Comparison of ENCODE assay signal across 28 mouse cellular contexts in the genomic region with DNA sequence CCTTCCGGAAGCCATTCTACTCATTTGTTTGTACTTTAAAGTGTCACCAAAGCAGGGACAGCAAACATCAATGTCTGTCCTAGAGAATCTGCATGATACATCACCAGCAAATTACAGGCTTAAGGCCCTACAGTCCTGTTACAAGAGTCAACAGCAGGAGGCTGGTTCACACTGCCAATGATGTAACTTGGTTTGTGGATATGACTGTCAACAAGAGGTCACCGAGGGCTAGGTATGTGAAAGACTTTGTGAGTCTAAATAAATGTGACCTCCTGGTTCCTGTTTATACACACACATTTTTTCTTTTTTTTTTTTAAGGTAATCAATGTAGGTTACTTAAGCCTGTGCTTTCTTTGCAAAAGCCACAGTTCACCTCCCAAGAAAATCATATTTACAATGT.
"Had no signal": no experiment of that assay in that cellular context is flagged by ENCODE, and none has a peak within 500 bp of the region (broad histone marks: within the 10 kb centered on the region; RNA-seq: fewer than 3 reads in every experiment).

No protein-coding gene starts in this region.

- H3K27me3 ChIP-seq: embryonic facial prominence, embryonic 12.5 days; embryonic facial prominence, embryonic 13.5 days; embryonic facial prominence, embryonic 15.5 days; forebrain, embryonic 12.5 days; forebrain, embryonic 13.5 days; forebrain, embryonic 15.5 days had no signal

- DNase-seq: cerebellum, adult 2 months; cerebellum, adult 8-10 months; cerebellum, adult 9-10 months; cerebellum, adult 9-11 months; cerebellum, postnatal 10 days; cerebellum, postnatal 14 days; cerebellum, postnatal 25 days; cerebellum, postnatal 36 days; embryo, embryonic 11 days; forebrain, postnatal 0 days; gastrocnemius, adult 2 months; gastrocnemius, postnatal 10 days; gastrocnemius, postnatal 14 days; gastrocnemius, postnatal 25 days; gastrocnemius, postnatal 36 days; heart, adult 11 months; heart, adult 18-20 months had no signal

- H3K36me3 ChIP-seq: forebrain, embryonic 15.5 days had no signal

- H3K4me2 ChIP-seq: embryonic facial prominence, embryonic 12.5 days; embryonic facial prominence, embryonic 13.5 days; embryonic facial prominence, embryonic 15.5 days; forebrain, embryonic 12.5 days; forebrain, embryonic 13.5 days; forebrain, embryonic 15.5 days had no signal

- ATAC-seq: forebrain, embryonic 13.5 days; forebrain, embryonic 14.5 days; forebrain, embryonic 15.5 days; forebrain, embryonic 16.5 days; forebrain, postnatal 0 days had no signal

- H3K9me3 ChIP-seq: embryonic facial prominence, embryonic 10.5 days; embryonic facial prominence, embryonic 12.5 days; embryonic facial prominence, embryonic 13.5 days; embryonic facial prominence, embryonic 15.5 days; forebrain, embryonic 10.5 days; forebrain, embryonic 12.5 days; forebrain, embryonic 13.5 days; forebrain, embryonic 15.5 days had no signal

- H3K9ac ChIP-seq: embryonic facial prominence, embryonic 12.5 days; embryonic facial prominence, embryonic 13.5 days; embryonic facial prominence, embryonic 15.5 days; forebrain, embryonic 12.5 days; forebrain, embryonic 13.5 days; forebrain, embryonic 15.5 days; forebrain, postnatal 0 days had no signal

- H3K4me3 ChIP-seq: embryonic facial prominence, embryonic 10.5 days; embryonic facial prominence, embryonic 12.5 days; embryonic facial prominence, embryonic 13.5 days; embryonic facial prominence, embryonic 15.5 days; erythroblast, embryonic 14.5 days; forebrain, embryonic 10.5 days; forebrain, embryonic 12.5 days; forebrain, embryonic 13.5 days; forebrain, embryonic 15.5 days; gastrocnemius, adult 2 months had no signal

- H3K27ac ChIP-seq: embryonic facial prominence, embryonic 10.5 days; embryonic facial prominence, embryonic 12.5 days; embryonic facial prominence, embryonic 13.5 days; embryonic facial prominence, embryonic 15.5 days; forebrain, embryonic 12.5 days; forebrain, embryonic 13.5 days; forebrain, embryonic 15.5 days; gastrocnemius, adult 2 months had no signal

- H3K4me1 ChIP-seq: embryonic facial prominence, embryonic 12.5 days; embryonic facial prominence, embryonic 13.5 days; embryonic facial prominence, embryonic 15.5 days; forebrain, embryonic 15.5 days had no signal
